Mouse (Mus musculus): ENCODE data around the gene Ormdl1. TPM values are rescaled to one million over a fixed set of nuclear protein-coding genes. Genes with fewer than 3 reads are reported as not detected.
"Not testable (repeated sequence)": the region's sequence is repeated elsewhere in the genome, so short reads cannot be mapped to it uniquely, and the experiment has no call there.

Ormdl1 gene
- polyA plus RNA-seq, 1 experiment from 2014 or later = 40.4 TPM

GRCm38 (mm10) chr1:53324827-53325494 lies 28.1 kb downstream of the Ormdl1 start:
- H3K4me2 ChIP-seq = no peak overlapping the region
- no peaks in the 10 kb centered on the region for H3K9me3 ChIP-seq (replicated peaks)
- H3K9ac ChIP-seq = no peak overlapping the region
- no peak for ATAC-seq (ENCODE audit: insufficient number of reproducible peaks, low FRiP score)
- H3K36me3 ChIP-seq = peaks cover 26% of the 10 kb centered on the region
- no peaks in the 10 kb centered on the region for H3K27me3 ChIP-seq (replicated peaks)
- 66% methylated on average over 5 of the region's 5 CpGs for WGBS
- no peak overlapping the region for H3K4me3 ChIP-seq
- H3K4me1 ChIP-seq (replicated peaks) = no peaks in the 10 kb centered on the region
- no peak overlapping the region for H3K27ac ChIP-seq (ENCODE audit: poor library complexity, severe bottlenecking)

- H3K27ac ChIP-seq (ENCODE audit: poor library complexity, severe bottlenecking); H3K9me3 ChIP-seq (replicated peaks); H3K9ac ChIP-seq; ATAC-seq (ENCODE audit: insufficient number of reproducible peaks, low FRiP score); H3K36me3 ChIP-seq; H3K4me1 ChIP-seq (replicated peaks); H3K4me2 ChIP-seq; H3K4me3 ChIP-seq; H3K27me3 ChIP-seq (replicated peaks): not testable (repeated sequence)
- 42% methylated on average over 5 of the region's 5 CpGs for WGBS
Observed at GRCm38 (mm10) chr1:53333527-53333926, 36.6 kb downstream of the Ormdl1 start.

GRCm38 (mm10) chr1:53335465-53335864 lies 38.6 kb downstream of the Ormdl1 start:
- H3K9me3 ChIP-seq (replicated peaks) = peaks cover 10% of the 10 kb centered on the region
- no peaks in the 10 kb centered on the region for H3K4me1 ChIP-seq (replicated peaks)
- no peak for ATAC-seq (ENCODE audit: insufficient number of reproducible peaks, low FRiP score)
- no peak overlapping the region for H3K4me2 ChIP-seq
- no peaks in the 10 kb centered on the region for H3K27me3 ChIP-seq (replicated peaks)
- peaks cover 3% of the 10 kb centered on the region; the same call in 1 of the 2 replicates for H3K36me3 ChIP-seq
- no peak overlapping the region for H3K9ac ChIP-seq
- no peak overlapping the region for H3K27ac ChIP-seq (ENCODE audit: poor library complexity, severe bottlenecking)
- H3K4me3 ChIP-seq = no peak overlapping the region

- WGBS = 60% methylated on average over 2 of the region's 2 CpGs
- not testable (repeated sequence) for H3K4me1 ChIP-seq (replicated peaks); H3K9ac ChIP-seq; H3K4me3 ChIP-seq; H3K4me2 ChIP-seq; H3K27ac ChIP-seq (ENCODE audit: poor library complexity, severe bottlenecking); ATAC-seq (ENCODE audit: insufficient number of reproducible peaks, low FRiP score); H3K27me3 ChIP-seq (replicated peaks)
- Histone ChIP-seq H3K36me3 (peaks cover 22% of the 10 kb centered on the region), H3K9me3 (replicated peaks) (peaks cover 19% of the 10 kb centered on the region)
Observed at GRCm38 (mm10) chr1:53337403-53337802, 40.5 kb downstream of the Ormdl1 start.

- Histone ChIP-seq H3K27me3 (replicated peaks) (no peaks in the 10 kb centered on the region), H3K4me2 (no peak overlapping the region), H3K27ac (ENCODE audit: poor library complexity, severe bottlenecking) (no peak overlapping the region), H3K9ac (no peak overlapping the region), H3K4me1 (replicated peaks) (no peaks in the 10 kb centered on the region), H3K36me3 (peaks cover 48% of the 10 kb centered on the region), H3K9me3 (replicated peaks) (peaks cover 11% of the 10 kb centered on the region; the same call in 1 of the 2 replicates), H3K4me3 (no peak overlapping the region)
- WGBS = 94% methylated on average over 2 of the region's 2 CpGs
- no peak for ATAC-seq (ENCODE audit: insufficient number of reproducible peaks, low FRiP score)
Observed at GRCm38 (mm10) chr1:53341071-53341470, 44.2 kb downstream of the Ormdl1 start.

DNA sequence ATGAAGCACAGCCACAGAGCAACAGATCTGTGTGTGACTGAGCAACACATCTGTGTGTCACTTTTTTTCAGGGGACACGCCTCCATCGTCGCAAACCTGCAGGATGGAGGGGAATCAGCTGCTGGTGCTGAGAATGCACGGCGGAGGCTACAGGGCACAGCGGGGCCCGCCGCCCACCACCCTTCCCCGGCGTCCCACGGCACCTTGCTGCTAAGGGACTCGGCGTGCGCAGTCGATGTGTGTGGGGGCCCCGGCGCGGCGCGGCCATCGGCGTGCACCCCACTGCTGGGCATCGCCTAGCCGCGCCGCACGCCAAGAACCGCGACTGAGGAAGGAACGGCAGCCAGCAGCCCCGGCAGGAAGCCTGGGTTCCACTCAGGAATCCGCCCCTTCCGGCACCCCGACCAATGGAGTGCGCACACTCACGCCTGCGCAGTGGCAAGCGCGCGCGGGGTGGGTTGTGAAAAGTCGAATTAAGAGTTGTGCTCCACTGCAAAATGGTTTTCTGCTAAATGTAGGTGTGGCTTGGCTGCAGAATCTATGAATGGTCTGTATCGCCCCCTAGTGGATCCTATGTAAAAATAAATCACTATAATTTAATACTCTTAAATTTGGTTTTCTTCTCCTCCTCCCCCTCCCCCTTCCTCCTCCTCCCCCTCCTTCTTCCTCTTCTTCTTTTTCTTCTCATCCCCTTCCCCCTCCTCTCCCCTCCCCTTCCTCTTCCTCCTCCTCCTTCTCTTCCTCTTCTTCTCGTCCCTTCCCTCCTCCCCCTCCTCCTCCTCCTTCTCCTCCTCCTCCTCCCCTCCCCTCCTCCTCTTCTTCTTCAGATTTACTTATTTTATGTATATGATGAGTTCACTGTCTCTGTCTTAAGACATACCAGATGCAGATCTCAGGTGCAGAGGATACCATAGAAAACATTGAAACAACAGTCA lies 55.7 kb downstream of the Ormdl1 start, which contains the start of the genes Asdurf, Gm28551 and Asnsd1:
Asdurf (minus strand) TSS at position 293 of the 935 bp plus-strand sequence.
Gm28551 (minus strand) TSS at position 341 of the 935 bp plus-strand sequence.
Asnsd1 (minus strand) TSS at position 426 of the 935 bp plus-strand sequence.
- under 1% methylated on average over 43 of the region's 44 CpGs for WGBS
- H3K27ac ChIP-seq (ENCODE audit: poor library complexity, severe bottlenecking) = peak within 1 kb of the TSS; percentile 80

GRCm38 (mm10) chr1:53358988-53359387 lies 62.1 kb downstream of the Ormdl1 start:
- no peaks in the 10 kb centered on the region for H3K36me3 ChIP-seq
- no peak overlapping the region for H3K4me3 ChIP-seq
- H3K4me2 ChIP-seq = no peak overlapping the region
- no peak overlapping the region for H3K9ac ChIP-seq
- no peak for ATAC-seq (ENCODE audit: insufficient number of reproducible peaks, low FRiP score)
- no peaks in the 10 kb centered on the region for H3K4me1 ChIP-seq (replicated peaks)
- no peak overlapping the region for H3K27ac ChIP-seq (ENCODE audit: poor library complexity, severe bottlenecking)
- no peaks in the 10 kb centered on the region for H3K9me3 ChIP-seq (replicated peaks)
- no peaks in the 10 kb centered on the region for H3K27me3 ChIP-seq (replicated peaks)

More for the DNA sequence above, 55.7 kb downstream of the Ormdl1 start, which contains the start of the genes Asdurf, Gm28551 and Asnsd1:
- Histone ChIP-seq H3K27me3 (replicated peaks) (no peaks in the 10 kb centered on the region), H3K9me3 (replicated peaks) (no peaks in the 10 kb centered on the region), H3K36me3 (peaks cover 21% of the 10 kb centered on the region), H3K4me2 (peak within 1 kb of the TSS; percentile 65), H3K4me3 (peak within 1 kb of the TSS; percentile 85), H3K4me1 (replicated peaks) (peaks cover 6% of the 10 kb centered on the region), H3K9ac (peak within 1 kb of the TSS; percentile 92)
- ATAC-seq (ENCODE audit: insufficient number of reproducible peaks, low FRiP score) = peak; percentile 99

Other genes starting within 250 kb of the Ormdl1 start
- gene Mstn, start 235.5 kb upstream of the Ormdl1 start, polyA plus RNA-seq (2016; fragmentation: Nextera tagmentation; extraction: Ambion mirVana) = 13.0 and 13.1 TPM in 2 replicates
- not detected in 2 replicates for gene 1700019A02Rik, start 109.5 kb upstream of the Ormdl1 start, polyA plus RNA-seq (2016; fragmentation: Nextera tagmentation; extraction: Ambion mirVana)
- 13.4 and 15.5 TPM in 2 replicates for gene Pms1, start 77 bp upstream of the Ormdl1 start, polyA plus RNA-seq (2016; fragmentation: Nextera tagmentation; extraction: Ambion mirVana)
- not detected in 2 replicates for gene Gm28778, start within 50 bp of the Ormdl1 start, polyA plus RNA-seq (2016; fragmentation: Nextera tagmentation; extraction: Ambion mirVana)
- gene Osgepl1, start 16.5 kb downstream of the Ormdl1 start, polyA plus RNA-seq (2016; fragmentation: Nextera tagmentation; extraction: Ambion mirVana) = 29.8 and 33.7 TPM in 2 replicates
- gene Asdurf, start 55.5 kb downstream of the Ormdl1 start, polyA plus RNA-seq (2016; fragmentation: Nextera tagmentation; extraction: Ambion mirVana) = 1.1 and 5.7 TPM in 2 replicates
- 0.13 and 0.57 TPM in 2 replicates for gene Gm28551, start 55.6 kb downstream of the Ormdl1 start, polyA plus RNA-seq (2016; fragmentation: Nextera tagmentation; extraction: Ambion mirVana)
- gene Asnsd1, start 55.7 kb downstream of the Ormdl1 start, polyA plus RNA-seq (2016; fragmentation: Nextera tagmentation; extraction: Ambion mirVana) = 80.8 and 82.2 TPM in 2 replicates

Data from heart, embryonic 12.5 days (tissue).